Comparison of ENCODE assay signal across 22 mouse cellular contexts in genomic region chr3:119936526-119936925, GRCm38 (mm10).
DNase-seq lines count a peak whose midpoint lies in the region; ATAC-seq and TF ChIP-seq lines count a peak whose summit lies in the region.
"Had no signal": no experiment of that assay in that cellular context is flagged by ENCODE, and none has a peak within 500 bp of the region (broad histone marks: within the 10 kb centered on the region; RNA-seq: fewer than 3 reads in every experiment).

No protein-coding gene starts in this region.

- H3K4me2 ChIP-seq in forebrain, embryonic 11.5 days (ENCODE audit: low read depth, low read length, severe bottlenecking), result no peak overlapping the region
- no peak overlapping the region for H3K4me2 ChIP-seq in forebrain, embryonic 14.5 days (ENCODE audit: low read length)
- H3K4me2 ChIP-seq in forebrain, postnatal 0 days (ENCODE audit: low read depth), result no peak overlapping the region
- H3K4me2 ChIP-seq: heart, embryonic 13.5 days; hindbrain, embryonic 15.5 days; intestine, embryonic 15.5 days had no signal

- H3K4me3 ChIP-seq in forebrain, embryonic 11.5 days (ENCODE audit: low read depth, low read length), result no peak overlapping the region
- H3K4me3 ChIP-seq in forebrain, embryonic 10.5 days, result no peak overlapping the region
- no peak overlapping the region for H3K4me3 ChIP-seq in forebrain, embryonic 14.5 days (ENCODE audit: low read depth, low read length)
- H3K4me3 ChIP-seq in forebrain, postnatal 0 days (ENCODE audit: low read depth, low read length), result no peak overlapping the region
- H3K4me3 ChIP-seq: heart, adult 2 months; heart, embryonic 10.5 days; heart, embryonic 13.5 days; hindbrain, embryonic 15.5 days; intestine, embryonic 15.5 days had no signal

- WGBS in forebrain, embryonic 11.5 days, result 44% methylated on average over 1 of the region's 1 CpGs
- WGBS in forebrain, embryonic 10.5 days, result 68% methylated on average over 1 of the region's 1 CpGs
- 5% methylated on average over 1 of the region's 1 CpGs for WGBS in forebrain, embryonic 14.5 days
- 35% methylated on average over 1 of the region's 1 CpGs for WGBS in forebrain, postnatal 0 days

- no peaks in the 10 kb centered on the region for H3K36me3 ChIP-seq in forebrain, embryonic 11.5 days (ENCODE audit: control insufficient read depth, insufficient read depth, low read length)
- no peaks in the 10 kb centered on the region for H3K36me3 ChIP-seq in forebrain, embryonic 10.5 days (replicated peaks)
- H3K36me3 ChIP-seq in forebrain, embryonic 14.5 days (ENCODE audit: control insufficient read depth, insufficient read depth, low read length), result no peaks in the 10 kb centered on the region
- no peaks in the 10 kb centered on the region for H3K36me3 ChIP-seq in forebrain, postnatal 0 days (ENCODE audit: insufficient read depth)
- H3K36me3 ChIP-seq: heart, embryonic 10.5 days; heart, embryonic 13.5 days; hindbrain, embryonic 15.5 days; intestine, embryonic 15.5 days had no signal

- no peak for TF ChIP-seq POLR2A in brain, embryonic 14.5 days (IDR thresholded peaks at IDR 0.05; ENCODE audit: borderline replicate concordance, extremely low read depth, insufficient read depth, insufficient read length, poor library complexity, severe bottlenecking)

- ATAC-seq in forebrain, embryonic 11.5 days (replicated peaks; ENCODE audit: low FRiP score), result 0 out of 2 replicates have a peak, but pooled peaks have one; percentile 32
- peak; percentile 84 for ATAC-seq in forebrain, embryonic 14.5 days
- peak; percentile 20; the same call in 1 of the 2 replicates for ATAC-seq in forebrain, postnatal 0 days
- ATAC-seq: activated CD4-positive, CD25-positive, alpha-beta regulatory T cell, adult 4 months; intestine, embryonic 15.5 days had no signal

- no peak overlapping the region for H3K27ac ChIP-seq in forebrain, embryonic 11.5 days (ENCODE audit: low read depth, low read length)
- H3K27ac ChIP-seq in forebrain, embryonic 10.5 days, result no peak overlapping the region
- H3K27ac ChIP-seq in forebrain, embryonic 14.5 days (ENCODE audit: low read depth, low read length), result no peak overlapping the region
- no peak overlapping the region for H3K27ac ChIP-seq in forebrain, postnatal 0 days (ENCODE audit: low read depth, low read length)
- H3K27ac ChIP-seq: heart, adult 2 months; heart, embryonic 10.5 days; heart, embryonic 13.5 days; hindbrain, embryonic 15.5 days; intestine, embryonic 15.5 days had no signal

- no peak for TF ChIP-seq CTCF in brain, embryonic 14.5 days (IDR thresholded peaks at IDR 0.05; ENCODE audit: borderline replicate concordance, extremely low read depth, insufficient read depth, insufficient read length)
- no peak for TF ChIP-seq CTCF in forebrain, postnatal 0 days (IDR thresholded peaks at IDR 0.05; ENCODE audit: low read depth)

- no peaks in the 10 kb centered on the region for H3K9me3 ChIP-seq in forebrain, embryonic 11.5 days (ENCODE audit: control insufficient read depth, low read length)
- H3K9me3 ChIP-seq in forebrain, embryonic 10.5 days, result no peaks in the 10 kb centered on the region
- H3K9me3 ChIP-seq in forebrain, embryonic 14.5 days (replicated peaks; ENCODE audit: control insufficient read depth, low read length), result no peaks in the 10 kb centered on the region
- no peaks in the 10 kb centered on the region for H3K9me3 ChIP-seq in forebrain, postnatal 0 days (ENCODE audit: low read length)
- H3K9me3 ChIP-seq: heart, embryonic 10.5 days; heart, embryonic 13.5 days; hindbrain, embryonic 15.5 days; intestine, embryonic 15.5 days had no signal

- H3K4me1 ChIP-seq in forebrain, embryonic 11.5 days (replicated peaks; ENCODE audit: control insufficient read depth, insufficient read depth, low read length), result 0 out of 2 replicates have a peak, but pooled peaks cover 5% of the 10 kb centered on the region
- H3K4me1 ChIP-seq in forebrain, embryonic 10.5 days, result peaks cover 12% of the 10 kb centered on the region
- peaks cover 19% of the 10 kb centered on the region for H3K4me1 ChIP-seq in forebrain, embryonic 14.5 days (ENCODE audit: control insufficient read depth, insufficient read depth, low read length)
- H3K4me1 ChIP-seq in forebrain, postnatal 0 days (ENCODE audit: insufficient read depth), result no peaks in the 10 kb centered on the region
- H3K4me1 ChIP-seq: heart, embryonic 10.5 days; intestine, embryonic 15.5 days had no signal

- H3K27me3 ChIP-seq in forebrain, embryonic 11.5 days (ENCODE audit: control insufficient read depth, insufficient read depth, low read length), result no peaks in the 10 kb centered on the region
- no peaks in the 10 kb centered on the region for H3K27me3 ChIP-seq in forebrain, embryonic 10.5 days (ENCODE audit: poor library complexity, severe bottlenecking)
- H3K27me3 ChIP-seq in forebrain, embryonic 14.5 days (replicated peaks; ENCODE audit: control insufficient read depth, insufficient read depth, low read length), result no peaks in the 10 kb centered on the region
- H3K27me3 ChIP-seq in forebrain, postnatal 0 days (ENCODE audit: insufficient read depth, low read length), result no peaks in the 10 kb centered on the region
- H3K27me3 ChIP-seq: heart, embryonic 13.5 days; hindbrain, embryonic 15.5 days; intestine, embryonic 15.5 days had no signal

- H3K9ac ChIP-seq in forebrain, embryonic 11.5 days (ENCODE audit: low read length), result no peak overlapping the region
- no peak overlapping the region for H3K9ac ChIP-seq in forebrain, embryonic 14.5 days (ENCODE audit: low read length)
- no peak overlapping the region for H3K9ac ChIP-seq in forebrain, postnatal 0 days
- H3K9ac ChIP-seq: heart, embryonic 13.5 days; hindbrain, embryonic 15.5 days; intestine, embryonic 15.5 days had no signal

- DNase-seq in forebrain, embryonic 11.5 days (ENCODE audit: low spot score), result no peak
- DNase-seq in forebrain, embryonic 10.5 days (ENCODE audit: extremely low spot score, low spot score), result no peak
- DNase-seq in brain, embryonic 14.5 days (ENCODE audit: low read depth), result peak; percentile 66
- peak; percentile 64 for DNase-seq in forebrain, embryonic 14.5 days (ENCODE audit: low spot score)
- DNase-seq in forebrain, postnatal 0 days, result no peak
- no peak for DNase-seq in urinary bladder, postnatal 36 days (ENCODE audit: low spot score in 2 of 2)
- no peak for DNase-seq in ovary, postnatal 36 days (ENCODE audit: low spot score)
- DNase-seq: adrenal gland, adult 8-10 months; adrenal gland, postnatal 25 days; cerebellum, adult 8-10 months; cerebellum, postnatal 10 days; gastrocnemius, postnatal 10 days; gastrocnemius, postnatal 36 days; heart, adult 2 months; heart, postnatal 14 days; heart, postnatal 4 days; kidney, adult 11 months had no signal

Comparison
In these comparisons a context has a peak if more than half of its experiments do, and no peak if none do; other contexts are left out.
1. DNase-seq: peak in brain, embryonic 14.5 days (single experiment) and forebrain, embryonic 14.5 days (single experiment); none in forebrain, embryonic 11.5 days (single experiment), forebrain, embryonic 10.5 days (single experiment), forebrain, postnatal 0 days (single experiment), urinary bladder, postnatal 36 days (0 of 2) and ovary, postnatal 36 days (single experiment).
2. ATAC-seq: peak in every context shown above with its lines; median percentile 84 in forebrain, embryonic 14.5 days; 32 in forebrain, embryonic 11.5 days; 20 in forebrain, postnatal 0 days.